Mouse (Mus musculus) CH12.LX (cell line): ENCODE data around the gene Gm13694.
"Not testable (repeated sequence)": the region's sequence is repeated elsewhere in the genome, so short reads cannot be mapped to it uniquely, and the experiment has no call there.

Experiments used
- BHLHE40 ChIP-seq: IDR thresholded peaks from 2 replicates; pipeline ENCODE4 v1.6.1; 2011; ENCODE audit warnings: mild to moderate bottlenecking, low read depth, low read length, improper control_type of control experiment
- CTCF ChIP-seq, 2 experiments: IDR thresholded peaks in 1 of 2; conservative IDR thresholded peaks in 1 of 2; 2 replicates each; pipeline ENCODE4 v1.5.1; 2011 to 2012; ENCODE audit warnings: low read depth in 2 of 2, low read length in 2 of 2, improper control_type of control experiment in 1 of 2, inconsistent platforms in 1 of 2, mild to moderate bottlenecking in 1 of 2, moderate library complexity in 1 of 2
- EP300 ChIP-seq: IDR thresholded peaks from 2 replicates; pipeline ENCODE4 v1.6.1; 2011; ENCODE audit warnings: low read length, improper control_type of control experiment
- HCFC1 ChIP-seq: IDR thresholded peaks from 2 replicates; pipeline ENCODE4 v1.6.1; 2012; ENCODE audit warnings: low read depth, mild to moderate bottlenecking, inconsistent platforms, low read length, improper control_type of control experiment
- KAT2A ChIP-seq: IDR thresholded peaks from 2 replicates; pipeline ENCODE4 v1.6.1; 2012; ENCODE audit warnings: low read length, improper control_type of control experiment, inconsistent platforms; ENCODE audit not compliant: insufficient replicate concordance
- MAX ChIP-seq: IDR thresholded peaks from 2 replicates; pipeline ENCODE4 v1.6.1; 2011; ENCODE audit warnings: low read length, improper control_type of control experiment
- MYC ChIP-seq: IDR thresholded peaks from 2 replicates; pipeline ENCODE4 v1.6.1; 2011; ENCODE audit warnings: low read depth, mild to moderate bottlenecking, improper control_type of control experiment, low read length
- POLR2A ChIP-seq: IDR thresholded peaks from 2 replicates; pipeline ENCODE4 v1.6.1; 2011; ENCODE audit warnings: low read depth, mild to moderate bottlenecking, improper control_type of control experiment, low read length
- RAD21 ChIP-seq: IDR thresholded peaks from 2 replicates; pipeline ENCODE4 v1.6.1; 2011; ENCODE audit warnings: low read depth, mild to moderate bottlenecking, low read length, improper control_type of control experiment, moderate library complexity
- SMC3 ChIP-seq: IDR thresholded peaks from 2 replicates; pipeline ENCODE4 v1.6.1; 2011; ENCODE audit warnings: low read depth, low read length, improper control_type of control experiment
- TCF12 ChIP-seq: IDR thresholded peaks from 2 replicates; pipeline ENCODE4 v1.6.1; 2014; ENCODE audit warnings: low read depth, mild to moderate bottlenecking, inconsistent platforms, low read length, improper control_type of control experiment
- USF1 ChIP-seq: IDR thresholded peaks from 2 replicates; pipeline ENCODE4 v1.6.1; 2014; ENCODE audit warnings: low read depth, mild to moderate bottlenecking, inconsistent platforms, low read length, improper control_type of control experiment
- USF2 ChIP-seq: conservative IDR thresholded peaks from 2 replicates; pipeline ENCODE4 v1.6.1; 2011; ENCODE audit warnings: low read depth, low read length, improper control_type of control experiment
- ZKSCAN1 ChIP-seq: IDR thresholded peaks from 2 replicates; pipeline ENCODE4 v1.6.1; 2012; ENCODE audit warnings: low read depth, inconsistent platforms, low read length, improper control_type of control experiment, borderline replicate concordance

DNA sequence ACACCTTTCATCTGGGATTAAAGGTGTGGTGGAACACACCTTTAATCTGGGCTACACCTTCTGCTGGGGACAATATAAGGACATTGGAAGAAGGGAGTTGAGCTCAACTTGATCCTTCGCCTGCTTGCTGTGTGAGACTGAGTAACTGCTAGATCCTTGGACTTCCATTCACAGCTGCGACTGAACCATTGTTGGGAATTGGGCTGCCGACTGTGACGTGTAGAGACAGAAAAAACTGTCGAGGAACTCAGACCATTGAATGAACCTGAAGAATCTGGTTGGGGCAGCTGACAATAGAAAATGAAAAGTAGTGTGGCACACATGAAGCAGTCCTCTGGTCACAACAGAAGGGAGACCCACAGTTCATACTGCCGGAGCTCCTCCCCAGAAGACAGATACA is 11.5 kb downstream of the Gm13694 start, which contains the start of gene Gm13691:
- not testable (repeated sequence) for TF ChIP-seq POLR2A; MYC; EP300; CTCF (conservative IDR thresholded peaks at IDR 0.05 in 1 of 2, IDR thresholded peaks at IDR 0.05 in 1 of 2; ENCODE audit: low read depth in 2 of 2, low read length in 2 of 2); KAT2A; ZKSCAN1; TCF12; USF2; RAD21; BHLHE40; USF1; MAX; HCFC1; SMC3
